Mouse (Mus musculus) embryonic facial prominence, embryonic 14.5 days (tissue): ENCODE measurements at regions not wholly inside any gene's neighbourhood (a gene's known extent, or its start where the extent isn't known, plus 50 kb on each side); places are given as distances from the start of the nearest gene placed in this dataset.

Source experiments
- ATAC-seq: fragments of 200-750 bp; cut with Nextera tagmentation; 2 replicates; pipeline ENCODE4 v1.8.0; 2017; ENCODE audit warnings: low read depth, moderate number of reproducible peaks, moderate TSS enrichment
- DNase-seq: peaks from one replicate; pipeline ENCODE4 v3.0.0-alpha.2; 2015; ENCODE audit warnings: low spot score
- H3K27ac ChIP-seq: fragments of 300-500 bp; sonication (generic); replicated peaks from 2 replicates; pipeline ENCODE4 v1.5.1; 2014; ENCODE audit warnings: low read depth, mild to moderate bottlenecking, low read length, moderate library complexity
- H3K27me3 ChIP-seq: fragments of 300-500 bp; sonication (generic); replicated peaks from 2 replicates; pipeline ENCODE4 v1.6.1; 2014; ENCODE audit warnings: low read length; ENCODE audit not compliant: control insufficient read depth, insufficient read depth
- H3K36me3 ChIP-seq: fragments of 300-500 bp; sonication (generic); 2 replicates; pipeline ENCODE4 v1.6.1; 2014; ENCODE audit warnings: low read length, mixed read lengths; ENCODE audit not compliant: control insufficient read depth, insufficient read depth
- H3K4me1 ChIP-seq: fragments of 300-500 bp; sonication (generic); 2 replicates; pipeline ENCODE4 v1.6.1; 2014; ENCODE audit warnings: antibody characterized with exemption, low read length; ENCODE audit not compliant: control insufficient read depth, insufficient read depth
- H3K4me2 ChIP-seq: fragments of 300-500 bp; sonication (generic); 2 replicates; pipeline ENCODE4 v1.6.1; 2014; ENCODE audit warnings: low read depth, mild to moderate bottlenecking, low read length, moderate library complexity, mixed read lengths
- H3K4me3 ChIP-seq: fragments of 300-500 bp; sonication (generic); 2 replicates; pipeline ENCODE4 v1.5.1; 2014; ENCODE audit warnings: low read depth, mild to moderate bottlenecking, low read length
- H3K9ac ChIP-seq: fragments of 300-500 bp; sonication (generic); 2 replicates; pipeline ENCODE4 v1.6.1; 2014; ENCODE audit warnings: low read depth, mild to moderate bottlenecking, low read length, moderate library complexity, mixed read lengths
- H3K9me3 ChIP-seq: fragments of 300-500 bp; sonication (generic); 2 replicates; pipeline ENCODE4 v1.6.1; 2016; ENCODE audit warnings: low read length; ENCODE audit not compliant: control insufficient read depth
- WGBS: fragments of 180-500 bp; shearing (Covaris S2); extraction: QIAGEN DNeasy Blood & Tissue Kit; methylation state at CpG from one replicate; pipeline ENCODE4 v1.1.7; 2014; 5-methylcytosine and 5-hydroxymethylcytosine counted together

DNA sequence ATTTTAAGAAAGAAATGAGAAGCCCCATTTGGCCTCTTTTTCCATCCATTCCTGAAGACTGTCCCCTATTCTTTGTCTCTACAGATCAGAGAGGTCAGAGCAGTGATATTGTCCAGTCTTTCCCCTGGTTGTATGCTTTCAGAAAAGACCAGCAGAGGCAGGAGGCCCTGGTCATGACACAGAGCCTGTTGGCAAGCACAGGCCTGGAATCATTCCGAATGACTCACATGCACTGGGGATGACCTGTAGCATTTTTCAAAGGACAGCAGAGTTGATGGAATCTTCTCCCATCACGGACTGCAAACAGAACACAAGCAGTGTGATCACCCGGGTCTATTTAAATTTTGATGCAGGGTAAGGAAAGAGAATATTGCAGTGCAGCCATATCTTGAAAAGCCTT, 50.2 kb upstream of the Nxt1 start:
- no peak for ATAC-seq
- no peak overlapping the region for H3K4me2 ChIP-seq
- no peaks in the 10 kb centered on the region for H3K27me3 ChIP-seq
- no peaks in the 10 kb centered on the region for H3K4me1 ChIP-seq
- no peaks in the 10 kb centered on the region for H3K36me3 ChIP-seq
- no peak overlapping the region for H3K9ac ChIP-seq
- no peak overlapping the region for H3K4me3 ChIP-seq
- H3K27ac ChIP-seq, result no peak overlapping the region
- DNase-seq, result no peak
- no peaks in the 10 kb centered on the region for H3K9me3 ChIP-seq
- 77% methylated on average over 3 of the region's 3 CpGs for WGBS

DNA sequence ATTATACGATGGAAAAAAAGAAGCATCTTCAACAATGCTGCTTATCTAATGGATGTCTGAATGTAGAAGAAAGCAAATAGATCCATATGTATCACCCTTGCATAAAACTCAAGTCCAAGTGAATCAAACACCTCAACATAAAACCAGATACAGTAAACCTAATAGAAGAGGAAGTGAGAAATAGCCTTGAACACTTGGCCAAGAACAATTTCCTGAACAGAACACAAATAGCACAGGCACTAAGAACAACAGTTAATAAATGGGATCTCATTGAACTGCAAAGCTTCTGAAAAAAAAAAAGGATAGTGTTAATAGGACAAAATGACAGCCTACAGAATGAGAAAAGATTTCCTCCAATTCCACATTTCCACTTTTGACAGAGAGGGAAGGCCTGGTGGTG, 60.5 kb upstream of the Nxt1 start:
- DNase-seq (no peak), ATAC-seq (no peak)
- no peak overlapping the region for H3K4me2 ChIP-seq
- H3K4me3 ChIP-seq, result no peak overlapping the region
- H3K9me3 ChIP-seq, result no peaks in the 10 kb centered on the region
- H3K4me1 ChIP-seq, result no peaks in the 10 kb centered on the region
- H3K36me3 ChIP-seq, result no peaks in the 10 kb centered on the region
- no peaks in the 10 kb centered on the region for H3K27me3 ChIP-seq
- WGBS, result 83% methylated on average over 1 of the region's 1 CpGs
- H3K9ac ChIP-seq, result no peak overlapping the region
- no peak overlapping the region for H3K27ac ChIP-seq

DNA sequence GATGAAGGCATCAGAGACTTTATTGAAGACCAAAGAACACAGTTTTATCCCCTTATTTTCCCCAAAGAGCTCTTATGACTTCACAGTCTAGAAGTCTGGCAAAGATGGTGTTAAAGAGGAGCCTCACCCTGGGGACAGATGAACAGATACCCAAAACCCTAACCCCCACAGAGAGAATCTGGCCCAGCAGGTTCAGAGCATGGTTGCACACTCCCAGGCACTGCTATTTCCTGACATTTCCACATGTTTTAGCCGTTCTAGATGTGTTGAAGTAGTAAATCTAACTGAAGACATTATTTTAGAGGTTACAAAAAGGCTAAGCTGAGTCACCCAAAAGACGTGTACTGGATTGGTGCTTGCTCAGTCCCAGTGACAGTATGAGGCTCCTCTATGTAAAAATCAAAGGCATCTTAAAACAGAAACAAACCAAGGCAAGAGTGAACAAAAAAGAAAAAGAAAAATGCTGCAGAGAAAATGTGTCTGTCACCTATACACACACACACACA, 66.9 kb upstream of the Nxt1 start:
- 47% methylated on average over 2 of the region's 2 CpGs for WGBS
- ATAC-seq, result no peak

DNA sequence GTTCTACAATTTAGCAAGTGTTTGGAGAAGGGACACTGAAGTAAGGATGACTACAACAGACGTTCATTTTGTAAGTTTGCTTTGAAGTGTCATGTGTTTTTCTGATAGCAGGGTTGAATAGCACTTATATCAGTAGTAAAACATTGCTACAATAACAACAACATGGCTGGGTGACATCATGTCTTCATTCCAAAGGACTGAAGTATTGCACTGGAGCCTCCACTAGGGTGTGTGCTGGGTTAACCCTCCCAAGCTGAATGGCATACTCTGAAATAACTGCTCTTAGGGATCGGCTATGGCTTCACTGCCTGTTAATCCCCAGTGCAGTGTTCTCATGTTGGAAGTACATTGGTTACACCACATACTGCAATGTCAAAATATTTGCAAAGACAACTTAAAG, 68.5 kb upstream of the Nxt1 start:
- no peak for DNase-seq
- Histone ChIP-seq H3K9me3 (no peaks in the 10 kb centered on the region), H3K4me2 (no peak overlapping the region), H3K27me3 (no peaks in the 10 kb centered on the region), H3K9ac (no peak overlapping the region), H3K36me3 (no peaks in the 10 kb centered on the region), H3K27ac (no peak overlapping the region), H3K4me3 (no peak overlapping the region), H3K4me1 (no peaks in the 10 kb centered on the region)
- ATAC-seq, result no peak
- WGBS, result 61% methylated on average over 2 of the region's 2 CpGs

More for the DNA sequence above, 66.9 kb upstream of the Nxt1 start:
- H3K9me3 ChIP-seq, result no peaks in the 10 kb centered on the region
- H3K27me3 ChIP-seq, result no peaks in the 10 kb centered on the region
- H3K4me2 ChIP-seq, result no peak overlapping the region
- H3K9ac ChIP-seq, result no peak overlapping the region
- H3K4me3 ChIP-seq, result no peak overlapping the region
- H3K27ac ChIP-seq, result no peak overlapping the region
- no peaks in the 10 kb centered on the region for H3K4me1 ChIP-seq
- DNase-seq, result peak; percentile 4
- no peaks in the 10 kb centered on the region for H3K36me3 ChIP-seq

DNA sequence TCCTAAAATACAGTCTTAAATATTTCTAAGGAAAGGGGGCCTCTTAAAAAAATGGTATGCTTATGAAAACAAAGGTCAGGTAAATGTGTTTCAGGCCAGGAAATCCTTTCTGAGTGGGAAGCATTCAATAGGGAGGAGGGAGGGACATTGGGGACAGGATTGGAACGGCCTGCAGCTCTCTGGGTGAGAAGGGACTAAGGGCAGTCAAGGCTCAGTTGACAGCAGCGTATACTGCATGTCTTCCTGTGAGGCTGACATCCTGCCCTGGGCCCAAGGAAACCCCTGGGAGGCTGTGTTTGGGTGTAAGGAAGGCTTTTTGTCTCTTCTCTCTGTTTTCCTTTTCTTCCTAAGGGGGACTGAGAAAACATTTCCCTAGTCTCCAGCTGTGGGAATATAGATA, 69.1 kb upstream of the Nxt1 start:
- H3K27me3 ChIP-seq, result no peaks in the 10 kb centered on the region
- H3K36me3 ChIP-seq, result no peaks in the 10 kb centered on the region
- no peaks in the 10 kb centered on the region for H3K4me1 ChIP-seq
- 35% methylated on average over 2 of the region's 2 CpGs for WGBS
- ATAC-seq, result no peak
- no peak overlapping the region for H3K9ac ChIP-seq
- H3K4me3 ChIP-seq, result no peak overlapping the region
- no peaks in the 10 kb centered on the region for H3K9me3 ChIP-seq
- no peak for DNase-seq
- H3K4me2 ChIP-seq, result no peak overlapping the region
- H3K27ac ChIP-seq, result no peak overlapping the region

GRCm38 (mm10) chr2:148599498-148599897, 72.9 kb upstream of the Nxt1 start:
- Histone ChIP-seq H3K9ac (no peak overlapping the region), H3K4me2 (no peak overlapping the region), H3K36me3 (no peaks in the 10 kb centered on the region), H3K27me3 (no peaks in the 10 kb centered on the region), H3K4me1 (no peaks in the 10 kb centered on the region), H3K4me3 (no peak overlapping the region), H3K9me3 (no peaks in the 10 kb centered on the region), H3K27ac (no peak overlapping the region)
- DNase-seq, result no peak
- no peak for ATAC-seq

DNA sequence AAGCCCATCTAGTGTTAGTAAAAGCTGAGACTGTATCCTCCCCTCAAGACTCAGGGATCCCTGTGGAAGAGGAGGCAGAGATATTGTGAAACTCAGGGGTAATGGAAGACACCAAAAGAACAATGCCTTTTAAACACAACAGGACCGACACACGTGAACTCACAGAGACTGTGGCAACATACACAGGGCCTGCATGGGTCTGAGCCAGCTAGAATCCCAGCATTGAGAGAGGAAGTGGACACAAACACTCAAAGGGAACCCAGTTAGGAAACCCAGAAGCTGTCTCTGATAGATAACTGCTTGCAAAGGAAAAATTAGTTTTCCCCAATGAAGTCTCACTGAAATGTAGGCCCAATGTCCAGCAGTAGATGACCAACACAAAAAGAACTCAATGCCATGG, 75.4 kb upstream of the Nxt1 start:
- DNase-seq (no peak), ATAC-seq (no peak)
- Histone ChIP-seq H3K27me3 (no peaks in the 10 kb centered on the region), H3K36me3 (no peaks in the 10 kb centered on the region), H3K27ac (no peak overlapping the region), H3K9ac (no peak overlapping the region), H3K4me2 (no peak overlapping the region), H3K9me3 (no peaks in the 10 kb centered on the region), H3K4me3 (no peak overlapping the region), H3K4me1 (no peaks in the 10 kb centered on the region)
- WGBS, result 75% methylated on average over 2 of the region's 2 CpGs

DNA sequence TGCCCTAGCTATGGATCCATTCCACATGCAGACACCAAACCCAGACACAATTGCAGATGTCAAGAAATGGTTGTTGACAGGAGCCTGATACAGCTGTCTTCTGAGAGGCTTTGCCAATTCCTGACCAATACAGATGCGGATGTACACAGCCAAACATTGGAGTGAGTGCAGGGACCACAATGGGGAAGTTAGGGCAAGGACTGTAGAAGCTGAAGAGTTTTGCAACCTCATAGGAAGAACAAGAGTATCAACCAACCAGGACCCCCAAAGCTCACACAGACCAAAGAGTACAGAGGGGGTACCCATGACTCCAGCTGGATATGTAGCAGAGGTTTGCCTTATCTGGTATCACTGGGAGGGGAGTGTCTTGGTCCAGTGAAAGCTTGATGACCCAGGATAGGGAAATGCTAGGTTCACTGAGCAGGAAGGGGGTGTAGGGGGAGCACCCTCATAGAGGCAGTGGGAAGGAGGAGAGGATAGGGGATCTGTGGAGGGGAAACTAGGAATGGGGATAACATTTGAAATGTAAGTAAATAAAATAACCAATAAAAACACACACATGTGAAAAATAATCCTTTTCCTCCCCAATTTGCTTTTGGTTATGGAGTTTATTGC, 86.6 kb upstream of the Nxt1 start:
- 76% methylated on average over 1 of the region's 1 CpGs for WGBS
- Histone ChIP-seq H3K36me3 (no peaks in the 10 kb centered on the region), H3K4me2 (no peak overlapping the region), H3K9me3 (no peaks in the 10 kb centered on the region), H3K9ac (no peak overlapping the region), H3K27ac (no peak overlapping the region), H3K4me1 (no peaks in the 10 kb centered on the region), H3K4me3 (no peak overlapping the region), H3K27me3 (no peaks in the 10 kb centered on the region)
- no peak for DNase-seq
- no peak for ATAC-seq

GRCm38 (mm10) chr2:148582208-148582607, 90.2 kb upstream of the Nxt1 start:
- Histone ChIP-seq H3K4me3 (no peak overlapping the region), H3K4me2 (no peak overlapping the region), H3K27ac (no peak overlapping the region), H3K9me3 (no peaks in the 10 kb centered on the region), H3K36me3 (no peaks in the 10 kb centered on the region), H3K27me3 (no peaks in the 10 kb centered on the region), H3K9ac (no peak overlapping the region), H3K4me1 (no peaks in the 10 kb centered on the region)
- 83% methylated on average over 1 of the region's 1 CpGs for WGBS
- DNase-seq (no peak), ATAC-seq (no peak)
